Mouse (Mus musculus) testis, adult 2 months (tissue): ENCODE results near the gene Olfr960.

Experiments
- CTCF ChIP-seq: fragments of 200-500 bp; IDR thresholded peaks from 2 replicates; pipeline ENCODE4 v1.5.1; 2012; ENCODE audit warnings: low read depth, mild to moderate bottlenecking, inconsistent platforms, low read length, moderate library complexity; ENCODE audit not compliant: control insufficient read depth, insufficient read depth, insufficient replicate concordance
- POLR2A ChIP-seq: fragments of 200-500 bp; IDR thresholded peaks from 2 replicates; pipeline ENCODE4 v1.6.1; 2012; ENCODE audit warnings: low read depth, mild to moderate bottlenecking, inconsistent platforms, low read length, moderate library complexity; ENCODE audit not compliant: control insufficient read depth

GRCm38 (mm10) chr9:39603999-39604453, 17.1 kb upstream of the Olfr960 start, which contains the start of gene AW551984:
- TF ChIP-seq POLR2A (no peak), CTCF (no peak)
